Mouse (Mus musculus): ENCODE results near the gene Zfp804a.

Gene Zfp804a

DNA sequence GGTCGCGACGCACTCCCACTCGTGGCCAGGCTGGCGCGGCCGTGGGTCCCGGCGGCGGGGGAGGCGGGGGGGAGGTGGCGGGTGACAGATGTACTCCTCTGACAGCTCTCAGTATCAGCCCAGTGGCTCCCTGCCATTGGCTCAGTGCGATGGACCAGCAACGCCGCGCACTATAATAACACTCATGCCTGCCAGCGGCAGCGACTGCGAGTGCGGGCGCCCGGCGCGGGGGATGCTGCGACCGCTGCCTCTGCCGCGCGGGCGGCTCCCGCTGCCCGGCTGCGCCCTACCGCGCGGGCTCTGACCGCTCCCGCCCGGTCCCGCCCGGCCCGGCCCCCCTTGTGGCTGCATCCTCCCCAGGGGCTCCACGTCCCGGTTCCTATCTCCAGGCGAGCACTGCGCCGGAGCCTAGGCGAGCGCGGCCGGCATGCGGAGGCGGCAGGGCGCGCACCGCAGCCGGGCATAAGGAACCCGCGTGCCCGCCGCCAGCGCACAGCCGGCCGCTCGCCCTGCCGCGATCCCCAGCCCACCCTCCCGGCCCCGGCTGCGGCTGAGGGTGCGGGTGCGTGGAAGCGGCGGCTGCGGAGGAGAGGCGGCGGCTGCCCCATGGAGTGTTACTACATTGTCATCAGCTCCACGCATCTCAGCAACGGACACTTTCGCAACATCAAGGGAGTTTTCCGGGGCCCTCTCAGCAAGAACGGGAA is at the start of gene Zfp804a:
Zfp804a (plus strand) TSS at position 38 of the 707 bp plus-strand sequence.
- no peak for DNase-seq

DNA sequence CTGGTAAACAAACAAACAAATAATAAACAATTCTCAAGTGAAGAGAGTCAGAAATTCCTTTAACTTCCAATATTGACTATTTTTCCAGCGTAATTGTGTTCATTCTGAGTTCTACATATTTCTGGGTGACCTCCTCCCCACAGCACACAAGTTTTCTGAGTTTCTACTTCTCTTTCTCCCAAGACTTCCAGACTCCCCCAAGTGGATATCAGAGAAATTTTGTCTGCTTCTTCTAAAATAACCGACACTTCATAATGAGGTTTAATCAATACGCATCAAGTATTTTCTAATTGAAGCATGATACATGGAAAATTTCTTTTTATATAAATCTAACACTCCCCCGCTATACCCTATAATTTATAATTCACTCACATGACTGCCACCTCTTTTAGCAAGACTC is 1.4 kb upstream of the Zfp804a start:
- DNase-seq, result no peak

DNA sequence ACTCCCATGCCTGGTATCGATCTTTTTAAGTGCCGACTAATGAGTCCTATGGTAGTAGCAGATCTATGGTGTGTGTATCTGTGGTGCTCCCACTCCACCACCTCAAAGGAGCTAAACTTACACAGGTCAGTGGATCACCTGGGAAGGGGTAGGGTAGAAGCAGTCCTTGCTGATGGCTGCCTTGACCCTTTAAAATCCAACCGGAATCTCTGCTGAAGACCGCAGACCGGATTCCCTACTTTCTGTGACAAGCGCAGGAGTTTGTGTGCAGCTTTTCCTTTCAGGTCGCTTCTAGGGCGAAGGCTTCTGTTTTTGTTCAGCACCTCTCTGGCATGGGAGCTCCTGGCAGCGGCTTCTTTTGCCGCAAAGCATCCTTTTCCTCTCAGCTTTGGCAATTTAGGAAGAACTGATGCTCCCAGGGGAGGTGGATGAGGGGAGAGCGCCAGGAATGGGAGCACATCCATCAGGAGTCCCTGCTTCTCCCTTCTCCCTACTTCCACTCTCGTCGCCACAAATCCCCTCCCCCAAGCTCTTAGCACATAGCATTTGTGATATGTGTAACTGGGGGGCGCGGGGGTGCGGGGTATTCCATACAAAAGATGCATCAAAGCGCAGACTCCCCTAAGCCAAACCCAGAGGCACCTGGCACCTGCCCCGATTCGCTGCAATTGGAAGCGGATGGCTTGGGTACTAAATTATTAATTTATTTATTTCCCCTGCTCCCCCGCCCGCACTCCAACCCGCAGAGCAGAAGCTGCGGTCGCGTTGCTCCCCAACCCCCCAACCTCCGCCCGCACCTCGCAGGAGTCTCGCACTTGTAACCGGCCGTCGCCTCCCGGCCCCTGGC is 461 bp upstream of the Zfp804a start:
- DNase-seq, result no peak

DNA sequence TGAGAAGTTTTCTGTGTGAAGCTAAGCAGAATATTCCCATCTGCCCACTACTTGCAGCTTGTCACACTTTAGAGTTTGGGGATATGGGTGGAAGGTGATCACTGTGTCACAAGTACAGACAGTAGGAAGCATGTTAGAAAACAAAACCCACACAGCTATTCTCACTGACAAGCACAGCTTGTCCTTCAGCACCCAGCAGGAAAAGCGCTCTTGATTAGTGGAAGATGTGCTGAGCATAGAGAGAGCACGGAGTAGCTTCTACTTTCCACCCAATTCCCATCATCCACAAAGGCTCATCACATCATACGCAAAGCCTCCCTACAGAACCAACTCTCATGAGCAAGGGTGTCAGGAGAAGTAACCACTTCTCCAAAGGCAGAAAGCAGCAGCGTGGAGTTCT is 1.4 kb downstream of the Zfp804a start:
- no peak for DNase-seq

DNA sequence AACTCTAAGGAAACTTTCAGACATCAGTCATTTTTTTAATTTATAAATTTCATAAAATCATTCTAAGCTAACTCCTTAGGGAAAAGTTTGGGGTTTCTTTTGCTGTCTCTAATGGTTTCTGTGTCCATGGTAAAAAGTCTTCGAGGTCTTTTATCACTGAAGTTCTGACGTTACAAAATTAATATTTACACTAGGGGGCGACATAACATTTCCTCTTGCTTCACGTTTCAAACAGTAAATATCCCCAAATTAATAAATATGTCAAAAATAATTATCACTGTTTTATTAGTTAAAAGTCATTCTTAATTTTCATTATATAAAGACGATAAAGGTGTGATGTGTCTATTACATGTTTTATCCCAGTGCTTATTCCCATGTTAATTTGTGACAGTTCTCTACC is 11.6 kb downstream of the Zfp804a start:
- DNase-seq, result no peak

DNA sequence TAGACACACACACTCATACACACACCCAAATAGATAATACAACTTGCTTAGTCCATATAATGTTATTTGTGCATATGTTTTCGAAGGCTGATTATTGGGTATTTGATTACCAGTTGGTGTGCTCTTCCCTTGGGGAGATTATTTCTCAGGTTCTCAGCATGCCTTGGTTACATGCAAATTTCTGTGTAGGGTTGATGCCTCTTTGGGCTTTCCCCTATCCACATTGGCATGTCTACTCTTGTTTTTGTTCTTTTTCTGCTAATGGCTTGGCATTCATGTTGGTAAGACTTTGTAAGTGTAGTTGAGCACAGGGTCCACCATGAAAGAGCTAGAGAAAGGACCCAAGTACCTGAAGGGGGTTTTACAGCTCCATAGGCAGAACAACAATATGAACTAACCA is 14.9 kb downstream of the Zfp804a start:
- DNase-seq, result no peak

DNA sequence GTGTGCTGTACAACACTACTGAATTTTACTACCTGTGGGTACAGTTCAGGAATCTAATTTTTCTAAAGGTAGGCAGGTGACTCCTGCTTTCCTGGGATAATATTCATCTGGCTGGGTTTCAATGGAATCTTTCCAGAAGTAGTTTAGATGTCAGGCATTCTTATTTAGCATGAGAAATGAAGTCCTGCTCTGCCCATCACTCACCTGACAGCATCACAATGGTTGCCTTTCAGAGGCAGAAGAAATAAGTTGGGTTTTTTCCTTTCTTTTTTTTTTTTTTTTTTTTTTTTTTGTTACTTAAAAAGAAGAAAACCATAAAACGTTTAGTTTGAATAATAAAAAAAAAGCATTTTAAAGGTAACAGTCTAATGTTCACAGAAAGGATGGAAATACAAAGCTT is 16.1 kb downstream of the Zfp804a start:
- no peak for DNase-seq

DNA sequence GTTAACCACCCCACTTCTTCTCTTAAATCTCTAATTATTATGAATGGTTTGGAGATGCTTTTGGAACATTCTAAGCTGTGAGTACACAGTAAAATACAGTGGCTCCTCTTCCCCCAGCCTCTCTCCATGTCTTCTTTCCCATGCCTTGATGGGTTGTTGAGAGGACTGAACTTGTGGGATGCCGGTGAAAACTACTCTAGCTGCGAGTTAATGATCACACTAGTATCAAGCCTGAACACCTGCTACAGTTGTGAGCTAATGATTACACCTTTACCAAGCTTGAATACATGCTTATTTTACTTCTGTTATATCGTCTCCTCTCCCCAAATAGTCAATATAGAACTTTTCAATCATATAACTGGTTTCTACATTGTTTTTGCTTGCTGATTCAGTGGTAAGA is 23.9 kb downstream of the Zfp804a start:
- no peak for DNase-seq

DNA sequence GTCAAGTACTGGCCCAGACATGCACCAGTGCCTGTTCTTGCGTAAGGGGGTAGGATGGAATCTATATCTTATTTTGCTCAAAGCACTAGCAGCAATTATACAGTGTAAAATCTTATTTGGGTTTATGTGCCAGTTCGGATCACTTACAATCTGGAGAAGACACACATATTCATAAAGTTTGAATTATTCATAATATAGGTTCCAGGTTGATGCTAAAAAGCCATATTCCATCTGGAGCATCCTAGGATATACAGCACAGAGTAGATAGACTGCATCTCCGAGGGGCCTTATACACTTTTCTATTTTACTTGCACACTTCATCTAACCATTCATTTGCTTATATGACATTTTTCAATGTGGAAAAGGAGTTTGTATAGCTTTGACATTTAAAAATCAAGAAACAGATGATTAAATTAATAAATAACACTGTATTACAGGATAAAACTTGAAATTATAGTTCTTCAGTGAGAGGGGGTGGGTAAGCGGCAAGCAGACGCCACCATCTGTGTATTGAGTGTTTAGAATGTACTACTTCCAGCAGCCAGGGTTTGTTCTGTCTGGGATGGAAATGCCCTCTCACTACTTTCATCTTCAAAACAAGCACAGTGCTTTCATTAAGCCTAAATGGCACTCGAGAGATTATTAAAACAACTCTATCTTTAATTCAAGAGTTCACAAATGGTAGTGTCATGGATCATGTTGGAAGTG is 25.4 kb downstream of the Zfp804a start:
- no peak for DNase-seq

DNA sequence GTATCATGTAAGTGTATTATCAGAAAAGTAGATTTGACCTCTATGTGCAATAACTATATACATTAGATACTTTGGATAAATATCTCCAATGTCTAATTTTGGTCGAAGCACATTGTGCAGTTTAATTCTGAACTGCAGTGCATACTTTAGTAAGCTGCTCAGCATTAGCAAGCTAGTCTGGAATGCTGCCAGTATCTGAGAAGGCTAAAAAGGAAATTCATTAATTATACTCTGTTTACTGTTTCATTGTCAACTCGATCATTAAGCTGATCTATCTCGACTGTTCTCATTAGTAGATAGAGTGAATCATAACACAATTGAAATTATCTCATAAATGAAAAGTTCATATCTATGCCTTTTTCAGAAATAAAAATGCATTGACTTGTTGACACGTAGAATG is 27.7 kb downstream of the Zfp804a start:
- no peak for DNase-seq

DNA sequence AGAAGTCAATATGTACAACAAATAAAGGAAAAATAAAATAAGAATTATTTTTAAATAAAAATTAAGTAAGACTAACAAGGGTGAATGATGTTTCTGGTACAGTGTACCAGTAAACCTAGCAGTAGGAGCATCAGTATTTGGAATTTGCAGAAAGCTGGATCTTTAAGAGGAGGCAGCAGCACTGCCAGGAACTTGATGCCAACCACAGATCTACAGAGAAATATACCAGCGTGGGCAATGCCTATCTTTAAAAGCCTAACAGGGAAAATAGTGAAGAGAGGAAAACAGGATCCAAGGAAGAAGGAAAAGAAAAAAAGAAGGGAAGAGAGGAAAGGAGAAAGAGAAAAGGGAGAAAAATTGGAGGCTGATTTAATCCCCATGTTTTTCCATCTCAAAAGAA is 60.1 kb downstream of the Zfp804a start:
- DNase-seq, result no peak

DNA sequence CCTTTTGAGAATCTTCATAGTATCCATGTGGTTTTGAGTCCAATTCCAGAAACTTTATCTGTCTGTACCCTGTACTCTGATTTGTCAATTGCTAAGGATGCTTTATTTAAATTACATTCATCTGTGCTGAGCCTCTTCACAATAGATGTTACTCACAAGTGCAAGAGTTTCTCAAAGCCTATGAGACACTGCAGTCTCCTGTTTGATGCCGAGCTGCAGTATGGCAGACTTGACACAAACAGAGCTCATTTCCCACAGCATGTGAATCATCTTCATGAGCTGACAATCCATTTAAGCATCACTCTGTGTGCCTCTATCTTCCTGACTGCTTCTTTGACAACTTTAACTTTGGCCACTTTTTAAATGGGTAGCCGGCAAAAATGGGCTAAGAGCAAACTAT is 60.6 kb downstream of the Zfp804a start:
- no peak for DNase-seq

DNA sequence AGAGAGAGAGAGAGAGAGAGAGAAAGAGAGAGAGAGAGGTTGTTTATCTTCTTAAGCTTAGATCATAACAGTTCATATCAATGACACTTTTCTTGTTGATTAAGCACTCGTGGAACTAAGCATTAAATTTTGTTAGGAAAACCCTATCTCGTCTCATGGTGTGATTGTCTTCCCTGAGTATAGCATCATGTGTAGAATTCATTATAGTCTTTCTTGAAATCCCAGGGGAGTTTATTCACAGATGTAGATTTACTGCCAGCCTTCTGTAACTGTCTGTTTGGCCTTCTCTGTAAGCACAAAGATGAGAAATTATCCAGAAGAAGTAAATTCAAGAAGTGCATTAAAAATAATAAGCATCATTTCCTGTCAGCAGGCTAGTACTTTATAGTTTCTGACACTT is 66.6 kb downstream of the Zfp804a start:
- no peak for DNase-seq

DNA sequence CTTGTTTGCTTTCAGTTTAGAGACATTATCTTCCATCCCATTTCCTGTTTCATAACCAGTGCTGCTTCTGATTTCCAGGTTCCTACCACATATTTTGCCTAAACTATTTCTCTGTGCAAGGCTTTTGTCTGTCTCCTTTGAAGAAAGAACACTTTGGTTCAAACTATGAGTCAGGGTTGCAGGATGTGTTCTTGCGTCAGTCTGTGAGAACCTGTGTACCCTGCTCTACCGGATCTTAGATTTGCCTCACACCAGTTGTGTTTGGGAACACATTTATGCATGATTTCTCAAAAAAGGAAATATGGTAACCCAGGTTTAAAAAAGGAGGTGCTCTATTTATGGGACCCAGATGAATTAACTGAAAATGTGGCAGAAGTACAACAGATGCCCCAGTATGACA is 125.7 kb downstream of the Zfp804a start:
- DNase-seq, result no peak

DNA sequence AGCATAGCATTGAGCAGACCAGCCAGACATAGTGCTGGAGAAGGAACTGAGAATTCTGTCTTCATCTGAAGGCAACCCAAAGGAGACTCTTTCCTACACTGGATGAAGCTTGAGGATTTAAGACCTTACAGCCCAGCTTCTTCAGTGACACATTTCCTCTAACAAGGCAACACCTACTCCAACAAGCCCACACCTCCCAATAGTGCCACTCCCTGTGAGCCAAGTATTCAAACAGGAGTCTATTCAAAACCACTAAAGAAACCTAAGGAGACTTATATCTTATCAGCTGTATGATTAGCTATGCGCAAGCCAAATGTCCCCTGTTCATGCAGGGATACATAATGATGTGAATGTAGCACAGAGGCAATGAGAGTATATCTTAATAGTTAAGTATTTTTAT is 128.0 kb downstream of the Zfp804a start:
- DNase-seq, result no peak

DNA sequence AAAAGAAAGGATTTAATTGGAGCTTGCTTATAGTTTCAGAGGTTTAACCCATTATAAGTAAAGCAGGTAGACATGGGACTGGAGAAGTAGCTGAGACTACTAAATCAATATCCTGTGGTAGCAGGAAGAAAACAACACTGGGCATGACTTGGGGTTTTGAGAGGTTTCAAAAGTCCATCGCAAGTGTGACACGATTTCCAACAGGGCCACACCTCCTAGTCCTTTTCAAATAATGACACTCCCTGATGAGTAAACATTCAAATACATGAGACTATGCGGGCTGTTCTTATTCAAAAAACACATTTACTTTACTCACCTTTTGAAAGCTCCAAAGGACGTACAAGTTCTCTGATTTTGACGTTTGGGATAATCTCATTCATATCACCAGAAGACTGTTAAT is 146.9 kb downstream of the Zfp804a start:
- DNase-seq, result no peak

DNA sequence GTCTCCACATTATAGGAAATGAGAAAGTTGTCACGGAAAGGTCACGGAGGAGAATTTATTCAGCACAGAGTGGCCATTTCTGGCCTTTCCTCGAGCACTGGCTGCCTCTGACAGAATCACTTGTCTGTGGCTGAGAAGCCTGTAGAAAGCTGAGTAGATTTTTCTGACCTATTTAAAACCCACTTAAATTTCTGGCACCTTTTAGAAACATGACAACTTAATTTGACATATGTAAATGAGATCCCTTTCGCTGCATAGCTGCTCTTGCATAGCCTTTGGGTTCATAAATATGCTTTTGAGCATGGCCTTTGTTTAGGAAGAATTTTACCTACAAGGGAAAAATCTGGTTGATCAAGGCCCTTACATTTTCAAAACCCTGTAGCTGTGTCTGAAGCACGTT is 147.6 kb downstream of the Zfp804a start:
- DNase-seq, result no peak

DNA sequence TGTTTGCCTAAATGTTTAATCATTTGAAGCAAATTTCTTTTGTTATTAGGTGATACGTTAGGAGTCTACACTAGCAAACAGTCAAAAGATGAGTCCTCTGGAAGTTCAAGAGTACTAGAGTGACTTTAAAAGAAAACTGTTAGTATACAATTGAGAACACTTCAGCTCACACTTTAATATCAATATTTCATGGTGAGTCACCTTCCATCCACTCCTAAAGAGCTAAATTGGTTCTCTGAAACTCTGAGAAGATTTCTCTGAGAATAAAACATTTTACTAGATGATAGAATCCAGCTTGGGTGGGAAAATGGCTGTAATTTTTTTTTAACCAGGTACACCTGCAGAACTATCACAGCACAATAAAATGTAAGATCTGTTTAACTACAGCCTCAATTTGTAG is 157.6 kb downstream of the Zfp804a start:
- DNase-seq, result no peak

DNA sequence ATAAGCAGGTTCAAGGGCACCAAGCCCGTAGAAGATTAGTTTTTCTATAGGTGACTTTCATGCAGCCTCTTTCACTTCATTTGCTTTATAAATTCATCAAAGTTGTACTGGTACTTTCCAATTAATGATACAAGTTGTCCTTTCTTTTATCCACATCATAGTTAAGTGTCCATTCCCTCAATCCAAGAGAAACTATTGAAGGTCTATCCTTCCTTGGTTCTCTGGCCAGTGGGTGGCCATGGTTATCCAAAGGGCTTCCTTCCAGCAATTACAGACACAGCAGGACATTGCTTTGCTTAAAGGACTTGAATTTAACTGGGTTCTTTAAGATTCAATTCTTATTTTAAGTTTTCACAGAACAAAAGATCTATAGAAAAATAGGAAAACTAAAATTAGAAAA is 158.9 kb downstream of the Zfp804a start:
- DNase-seq, result no peak

DNA sequence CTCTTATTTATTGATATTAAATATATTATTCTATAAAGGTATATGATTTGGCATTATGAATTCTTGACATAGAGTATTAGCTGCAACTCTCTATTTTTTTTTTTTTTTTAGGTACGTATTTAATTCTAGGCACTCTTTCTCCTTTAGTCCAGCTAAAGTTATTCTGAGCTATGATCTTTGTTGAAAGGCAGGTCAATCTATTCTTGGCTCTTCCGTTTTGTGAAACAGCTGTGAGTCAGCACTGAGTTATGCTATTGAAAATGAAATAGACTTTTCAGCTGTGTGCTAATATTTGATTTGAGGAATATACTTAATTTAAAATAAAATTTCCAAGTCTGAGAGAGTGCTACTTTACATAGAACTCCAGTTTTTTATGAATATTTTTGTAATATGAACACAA is 164.9 kb downstream of the Zfp804a start:
- no peak for DNase-seq

DNA sequence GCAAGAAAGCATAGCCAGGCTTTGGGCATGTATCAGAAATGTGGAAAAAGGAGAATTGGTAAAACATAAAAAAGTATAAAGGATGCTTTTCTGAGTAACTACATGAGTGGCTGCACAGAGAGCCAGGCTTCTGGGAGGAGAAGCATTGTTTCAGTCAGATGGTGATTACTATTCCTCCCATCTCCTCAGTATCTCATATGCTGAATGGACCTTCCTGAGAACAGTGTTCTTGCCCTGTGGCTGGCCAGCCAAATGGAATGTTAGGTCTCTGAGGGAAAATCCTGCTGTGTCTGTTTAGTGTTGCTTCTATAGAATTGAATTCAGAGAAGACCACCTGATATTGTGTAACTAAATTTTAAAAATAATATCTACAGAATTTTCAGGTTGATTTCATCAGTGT is 193.0 kb downstream of the Zfp804a start:
- DNase-seq, result no peak

DNA sequence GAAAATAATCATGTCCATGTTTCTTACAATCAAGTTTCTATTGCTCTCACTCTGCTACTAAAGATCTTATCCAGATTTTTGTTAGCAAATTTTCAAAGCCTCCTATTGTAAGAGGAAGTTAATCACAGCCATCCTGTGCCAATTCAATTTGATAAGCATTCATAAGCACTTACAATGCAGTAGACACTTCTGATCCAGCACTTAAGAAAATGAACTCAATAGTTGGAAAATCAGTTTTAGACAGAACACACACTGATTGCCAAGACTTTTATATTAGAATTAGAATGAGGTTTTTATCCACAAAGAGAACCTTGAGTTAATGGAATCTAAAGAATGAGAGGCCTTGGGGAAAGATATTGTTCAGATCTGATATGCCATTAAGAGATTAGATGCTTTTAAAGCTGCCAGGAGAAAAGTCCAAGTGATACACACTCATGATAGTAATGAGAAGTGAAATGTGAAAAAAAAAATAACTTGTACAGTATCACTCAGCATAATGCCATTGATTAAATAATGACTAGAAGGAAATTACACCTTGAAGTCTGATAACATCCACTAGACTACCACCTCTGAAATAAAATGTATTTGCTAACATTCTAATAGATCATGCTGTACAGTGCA is 194.0 kb downstream of the Zfp804a start:
- DNase-seq, result no peak

DNA sequence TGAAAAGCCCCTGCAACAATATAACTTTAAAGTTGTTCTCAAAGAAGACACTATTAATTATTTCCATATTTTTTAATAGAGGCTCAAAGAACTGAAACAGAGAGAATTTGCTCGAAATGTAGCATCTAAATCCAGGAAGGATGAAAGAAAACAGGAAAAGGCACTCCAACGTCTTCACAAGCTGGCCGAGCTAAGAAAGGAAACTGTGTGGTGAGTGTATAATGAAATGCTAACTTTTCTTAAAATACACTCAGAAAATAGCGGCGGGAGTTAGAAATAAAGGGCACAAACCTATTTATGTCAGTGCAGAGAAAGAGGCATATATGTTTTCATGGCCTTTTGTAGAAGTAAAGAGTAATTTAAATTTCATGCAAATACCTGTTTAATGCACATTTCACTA is 200.4 kb downstream of the Zfp804a start:
- DNase-seq, result no peak

Measured in kidney, adult 9 months (tissue).